Mouse (Mus musculus) cerebellum, adult 2 months (tissue): ENCODE measurements at regions not wholly inside any gene's neighbourhood (a gene's known extent, or its start where the extent isn't known, plus 50 kb on each side); places are given as distances from the start of the nearest gene placed in this dataset.

Experiments used
- CTCF ChIP-seq: fragments of 200-500 bp; IDR thresholded peaks from 2 replicates; pipeline ENCODE4 v1.5.1; 2011; ENCODE audit warnings: low read depth, mild to moderate bottlenecking, control low read depth, low read length, moderate library complexity, borderline replicate concordance; ENCODE audit not compliant: insufficient read depth
- POLR2A ChIP-seq: fragments of 200-500 bp; IDR thresholded peaks from 2 replicates; pipeline ENCODE4 v1.6.1; 2011; ENCODE audit warnings: low read length, control low read depth, borderline replicate concordance; ENCODE audit not compliant: insufficient read depth

DNA sequence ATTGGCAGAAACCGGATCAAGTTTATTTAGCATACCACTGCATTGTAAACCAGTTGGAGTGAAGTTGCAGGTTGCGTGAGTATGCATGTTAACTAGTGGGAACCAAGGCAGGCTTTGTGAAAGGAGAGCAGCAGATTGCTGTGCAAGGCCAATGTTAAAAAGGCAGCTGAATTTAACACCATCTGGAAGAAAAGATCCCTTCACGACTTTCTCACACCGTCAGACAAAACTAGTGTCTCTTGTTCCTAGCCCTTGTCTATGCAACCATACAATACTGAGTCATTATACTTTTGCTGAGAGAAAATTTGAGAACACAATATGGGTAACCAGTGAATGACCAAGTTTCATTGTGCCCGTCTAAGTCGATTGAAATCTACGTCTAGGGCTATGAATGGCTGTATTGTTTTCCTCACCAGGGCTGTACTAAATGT, 237.8 kb downstream of the Mef2c start:
- TF ChIP-seq CTCF: no peak
- no peak for TF ChIP-seq POLR2A
